Mouse (Mus musculus) liver, embryonic 18 days (tissue): ENCODE results near the gene Klhl1. TPM values are rescaled to one million over a fixed set of nuclear protein-coding genes. Genes with fewer than 3 reads are reported as not detected.

Experiments
- polyA plus RNA-seq: library from polyadenylated mRNA; depleted of rRNA; stranded (reverse); fragments of >200 nt; gene quantifications from 2 replicates; pipeline ENCODE4 v1.2.3, GENCODE M21; 2012; rRNA removed

Gene Klhl1
- not detected in 2 replicates for polyA plus RNA-seq

DNA sequence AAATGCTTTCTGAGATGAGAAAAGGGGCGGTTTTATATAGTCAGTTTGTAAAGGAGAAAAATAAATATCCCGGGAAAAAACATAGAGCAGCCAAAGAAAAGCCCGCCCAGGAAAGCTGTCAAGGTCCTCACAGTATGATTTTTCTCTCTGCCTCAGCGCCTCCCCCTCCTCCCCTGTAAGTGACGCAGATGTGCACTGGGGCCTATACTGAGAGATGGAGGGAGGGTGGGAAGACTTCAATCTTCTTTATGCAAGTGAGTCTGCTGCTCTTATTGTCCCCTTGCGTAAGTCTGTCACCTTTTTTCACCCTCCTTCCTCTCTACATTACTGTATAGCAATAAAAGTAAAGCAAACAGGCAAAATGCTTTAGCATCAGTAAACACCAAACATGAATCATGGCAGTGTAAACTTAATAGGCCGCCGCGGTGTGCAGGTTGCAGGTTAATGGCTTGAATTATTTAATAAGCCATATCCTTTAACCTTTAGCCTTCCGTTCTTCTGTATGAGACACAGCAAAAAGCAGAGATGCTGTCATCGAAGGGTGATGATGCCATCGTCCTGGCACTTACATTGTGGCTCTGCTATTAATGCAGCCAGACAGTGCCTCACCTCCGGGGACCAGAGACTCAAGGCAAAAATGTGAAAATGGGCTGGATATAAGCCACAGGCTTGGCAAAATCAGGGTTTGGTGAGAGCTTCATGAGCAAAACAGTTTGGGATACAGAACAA lies at the start of gene Klhl1:
Gene Klhl1 (minus strand): TSS at position 149 of the 729 bp plus-strand sequence.

